Mouse (Mus musculus): ENCODE measurements around the gene Rgs14. TPM values are rescaled to one million over a fixed set of nuclear protein-coding genes. Genes with fewer than 3 reads are reported as not detected.

Gene Rgs14
- polyA plus RNA-seq, 1 experiment from 2014 or later = 0.56 TPM

DNA sequence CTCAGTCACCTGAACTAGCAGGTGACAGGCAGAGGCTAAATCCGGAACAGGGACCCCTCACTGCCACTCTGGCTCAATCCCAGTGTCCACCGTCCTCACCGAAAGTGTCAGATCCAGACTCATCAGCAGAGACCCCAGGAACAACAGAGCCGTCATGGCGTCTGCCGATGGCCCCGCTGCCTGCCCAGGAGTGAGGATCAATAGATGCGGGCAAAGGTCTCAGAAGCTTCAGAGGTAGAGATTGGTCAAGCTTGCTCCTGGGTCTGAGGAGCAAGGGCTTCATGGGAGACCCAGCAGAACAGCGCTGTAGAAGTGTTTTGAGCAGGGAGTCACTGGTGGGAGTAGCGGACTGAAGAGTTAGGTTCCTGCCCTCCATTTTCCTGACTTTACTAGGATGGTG, 57.1 kb downstream of the Rgs14 start, which contains the start of gene F12:
TSS of gene F12 (minus strand) at position 181 of the 400 bp plus-strand sequence.
- Histone ChIP-seq H3K9ac (replicated peaks; ENCODE audit: low read length) (no peak within 1 kb of the TSS), H3K27ac (replicated peaks; ENCODE audit: low read depth, low read length) (no peak within 1 kb of the TSS), H3K9me3 (replicated peaks; ENCODE audit: control insufficient read depth, low read length) (no peaks in the 10 kb centered on the region), H3K4me1 (ENCODE audit: control insufficient read depth, insufficient read depth, low read length) (no peaks in the 10 kb centered on the region), H3K27me3 (ENCODE audit: control insufficient read depth, insufficient read depth, low read length) (peaks cover 4% of the 10 kb centered on the region), H3K4me2 (ENCODE audit: low read depth, low read length) (no peak within 1 kb of the TSS), H3K4me3 (ENCODE audit: low read depth, low read length) (no peak within 1 kb of the TSS), H3K36me3 (replicated peaks; ENCODE audit: control insufficient read depth, insufficient read depth, low read depth, low read length) (no peaks in the 10 kb centered on the region)
- WGBS = 88% methylated on average over 10 of the region's 10 CpGs
- DNase-seq (ENCODE audit: low spot score) = no peak
- no peak for ATAC-seq (replicated peaks; ENCODE audit: insufficient number of reproducible peaks, low FRiP score, low TSS enrichment, low read depth)

DNA sequence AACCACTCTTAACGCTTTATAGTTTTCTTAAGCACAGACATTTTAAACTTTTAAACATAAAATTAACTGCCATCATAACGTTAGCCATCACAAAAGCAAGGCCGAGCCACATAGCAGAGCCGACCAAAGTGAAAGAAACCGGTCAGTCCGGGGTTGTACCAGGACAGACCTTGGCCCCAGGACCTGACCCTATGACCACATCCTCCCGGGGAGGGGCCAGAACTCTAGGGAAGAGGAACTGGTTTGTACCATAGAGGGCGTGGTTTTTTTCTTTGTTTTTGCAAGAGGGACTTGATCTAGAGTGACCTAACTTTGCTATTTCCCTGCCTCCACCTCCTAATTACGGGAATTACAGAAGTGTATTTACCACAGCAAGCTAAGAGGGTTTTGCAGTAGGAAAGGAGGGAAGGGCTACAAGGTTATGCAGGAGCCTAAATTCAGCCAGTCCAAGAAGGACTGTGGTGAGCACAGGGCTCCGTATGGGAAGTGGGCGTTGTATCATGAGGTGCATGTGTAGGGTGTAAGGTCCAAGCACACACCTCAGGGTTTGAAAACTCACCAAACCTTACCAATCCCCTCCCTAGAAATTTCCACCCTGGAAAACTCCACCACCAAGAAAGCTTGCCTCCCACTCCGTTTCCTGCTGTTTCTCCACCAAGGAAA, 59.8 kb downstream of the Rgs14 start:
- ATAC-seq (replicated peaks; ENCODE audit: insufficient number of reproducible peaks, low FRiP score, low TSS enrichment, low read depth) (no peak), DNase-seq (ENCODE audit: low spot score) (no peak)
- H3K4me3 ChIP-seq (ENCODE audit: low read depth, low read length) = no peak overlapping the region
- H3K4me1 ChIP-seq (ENCODE audit: control insufficient read depth, insufficient read depth, low read length) = no peaks in the 10 kb centered on the region
- no peak overlapping the region for H3K9ac ChIP-seq (replicated peaks; ENCODE audit: low read length)
- no peak overlapping the region for H3K4me2 ChIP-seq (ENCODE audit: low read depth, low read length)
- 59% methylated on average over 12 of the region's 12 CpGs for WGBS
- H3K27ac ChIP-seq (replicated peaks; ENCODE audit: low read depth, low read length) = no peak overlapping the region
- no peaks in the 10 kb centered on the region for H3K36me3 ChIP-seq (replicated peaks; ENCODE audit: control insufficient read depth, insufficient read depth, low read depth, low read length)
- H3K9me3 ChIP-seq (replicated peaks; ENCODE audit: control insufficient read depth, low read length) = no peaks in the 10 kb centered on the region
- no peaks in the 10 kb centered on the region for H3K27me3 ChIP-seq (ENCODE audit: control insufficient read depth, insufficient read depth, low read length)

DNA sequence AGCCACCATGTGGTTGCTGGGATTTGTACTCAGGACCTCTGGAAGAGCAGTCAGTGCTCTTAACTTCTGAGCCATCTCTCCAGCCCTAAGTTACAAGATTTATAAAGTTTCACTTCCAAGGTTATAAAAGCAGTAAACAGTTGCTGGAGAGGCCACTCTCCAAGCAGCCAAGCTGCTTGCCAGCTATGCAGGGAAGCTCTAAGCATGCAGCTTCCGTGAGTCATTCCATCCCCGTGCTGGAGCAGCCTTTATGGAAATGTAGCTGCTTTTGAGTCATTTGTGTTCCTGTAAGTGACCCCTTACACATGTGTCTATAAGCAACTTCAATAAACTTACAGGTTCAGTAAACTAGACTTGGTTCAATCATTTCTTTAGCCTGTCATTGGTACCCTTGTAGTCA, 61.0 kb downstream of the Rgs14 start:
- no peak overlapping the region for H3K9ac ChIP-seq (replicated peaks; ENCODE audit: low read length)
- 84% methylated on average over 2 of the region's 2 CpGs for WGBS
- H3K27ac ChIP-seq (replicated peaks; ENCODE audit: low read depth, low read length) = no peak overlapping the region
- H3K9me3 ChIP-seq (replicated peaks; ENCODE audit: control insufficient read depth, low read length) = no peaks in the 10 kb centered on the region
- H3K36me3 ChIP-seq (replicated peaks; ENCODE audit: control insufficient read depth, insufficient read depth, low read depth, low read length) = no peaks in the 10 kb centered on the region
- no peaks in the 10 kb centered on the region for H3K4me1 ChIP-seq (ENCODE audit: control insufficient read depth, insufficient read depth, low read length)
- H3K27me3 ChIP-seq (ENCODE audit: control insufficient read depth, insufficient read depth, low read length) = no peaks in the 10 kb centered on the region
- H3K4me2 ChIP-seq (ENCODE audit: low read depth, low read length) = no peak overlapping the region
- ATAC-seq (replicated peaks; ENCODE audit: insufficient number of reproducible peaks, low FRiP score, low TSS enrichment, low read depth) = no peak
- no peak for DNase-seq (ENCODE audit: low spot score)
- H3K4me3 ChIP-seq (ENCODE audit: low read depth, low read length) = no peak overlapping the region

DNA sequence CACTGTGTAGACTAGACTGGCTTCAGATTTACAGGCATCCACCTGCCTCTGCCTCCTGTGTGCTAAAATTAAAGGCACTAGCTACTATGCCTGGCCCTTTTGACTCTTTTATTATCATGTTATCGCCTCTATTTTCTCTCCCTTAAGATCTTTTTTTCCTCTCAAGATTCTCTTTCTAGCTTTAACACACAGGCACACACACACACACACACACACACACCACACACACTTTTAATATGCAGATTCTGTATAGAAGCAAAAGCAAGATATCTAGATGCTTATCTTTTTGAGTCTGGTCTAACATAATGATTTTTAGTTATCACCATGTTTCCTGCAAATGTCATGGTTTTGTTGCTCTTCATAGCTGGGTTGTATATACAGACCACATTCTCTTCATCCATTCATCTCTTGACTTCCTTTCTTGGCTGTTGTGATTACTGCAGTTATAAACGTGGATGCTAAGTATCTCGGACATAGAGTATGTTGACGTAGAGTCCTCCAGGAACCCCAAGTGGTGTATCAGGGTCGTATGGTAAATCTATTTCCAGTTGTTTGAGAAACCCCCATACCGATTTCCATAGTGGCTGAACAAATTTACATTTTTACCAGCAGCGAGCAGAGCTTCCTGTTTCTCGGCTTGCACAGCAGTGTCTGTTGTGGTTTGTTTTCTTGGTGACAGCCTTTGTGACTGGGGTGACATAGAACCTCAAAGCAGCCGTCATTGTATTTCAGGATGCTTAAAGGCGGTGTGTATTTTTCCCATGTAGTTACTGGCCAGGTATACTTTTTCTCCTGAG, 62.6 kb downstream of the Rgs14 start:
- Histone ChIP-seq H3K27ac (replicated peaks; ENCODE audit: low read depth, low read length) (no peak overlapping the region), H3K9ac (replicated peaks; ENCODE audit: low read length) (no peak overlapping the region), H3K9me3 (replicated peaks; ENCODE audit: control insufficient read depth, low read length) (no peaks in the 10 kb centered on the region), H3K27me3 (ENCODE audit: control insufficient read depth, insufficient read depth, low read length) (no peaks in the 10 kb centered on the region), H3K4me2 (ENCODE audit: low read depth, low read length) (no peak overlapping the region), H3K4me1 (ENCODE audit: control insufficient read depth, insufficient read depth, low read length) (no peaks in the 10 kb centered on the region), H3K36me3 (replicated peaks; ENCODE audit: control insufficient read depth, insufficient read depth, low read depth, low read length) (no peaks in the 10 kb centered on the region), H3K4me3 (ENCODE audit: low read depth, low read length) (no peak overlapping the region)
- WGBS = 77% methylated on average over 10 of the region's 10 CpGs
- DNase-seq (ENCODE audit: low spot score) = no peak
- no peak for ATAC-seq (replicated peaks; ENCODE audit: insufficient number of reproducible peaks, low FRiP score, low TSS enrichment, low read depth)

Other genes with a start within 250 kb of the Rgs14 start
- gene Gm17617, start 236.2 kb upstream of the Rgs14 start, polyA plus RNA-seq (2014; fragmentation: Nextera tagmentation; extraction: Ambion mirVana) = not detected in 2 replicates
- gene Fgfr4, start 217.1 kb upstream of the Rgs14 start, polyA plus RNA-seq (2014; fragmentation: Nextera tagmentation; extraction: Ambion mirVana) = 1.4 and 1.6 TPM in 2 replicates
- gene Nsd1, start 159.9 kb upstream of the Rgs14 start, polyA plus RNA-seq (2014; fragmentation: Nextera tagmentation; extraction: Ambion mirVana) = 62.3 and 67.4 TPM in 2 replicates
- 405 and 441 TPM in 2 replicates for gene Prelid1, start 49.2 kb upstream of the Rgs14 start, polyA plus RNA-seq (2014; fragmentation: Nextera tagmentation; extraction: Ambion mirVana)
- 84.8 and 104 TPM in 2 replicates for gene Rab24, start 47.8 kb upstream of the Rgs14 start, polyA plus RNA-seq (2014; fragmentation: Nextera tagmentation; extraction: Ambion mirVana)
- 24.1 and 27.1 TPM in 2 replicates for gene Mxd3, start 39.9 kb upstream of the Rgs14 start, polyA plus RNA-seq (2014; fragmentation: Nextera tagmentation; extraction: Ambion mirVana)
- gene Lman2, start 6.9 kb upstream of the Rgs14 start, polyA plus RNA-seq (2014; fragmentation: Nextera tagmentation; extraction: Ambion mirVana) = 78.1 and 81.8 TPM in 2 replicates
- 0.14 TPM in 1 of 2 replicates, not detected in the other for gene Slc34a1, start 28.5 kb downstream of the Rgs14 start, polyA plus RNA-seq (2014; fragmentation: Nextera tagmentation; extraction: Ambion mirVana)
- gene Pfn3, start 45.5 kb downstream of the Rgs14 start, polyA plus RNA-seq (2014; fragmentation: Nextera tagmentation; extraction: Ambion mirVana) = not detected in 2 replicates
- gene F12, start 57.1 kb downstream of the Rgs14 start, polyA plus RNA-seq (2014; fragmentation: Nextera tagmentation; extraction: Ambion mirVana) = not detected in 2 replicates
- gene Grk6, start 75.3 kb downstream of the Rgs14 start, polyA plus RNA-seq (2014; fragmentation: Nextera tagmentation; extraction: Ambion mirVana) = 50.4 and 59.7 TPM in 2 replicates
- 1.7 TPM in 2 replicates for gene Prr7, start 94.5 kb downstream of the Rgs14 start, polyA plus RNA-seq (2014; fragmentation: Nextera tagmentation; extraction: Ambion mirVana)
- gene Dbn1, start 118.4 kb downstream of the Rgs14 start, polyA plus RNA-seq (2014; fragmentation: Nextera tagmentation; extraction: Ambion mirVana) = 231 and 252 TPM in 2 replicates
- 124 and 136 TPM in 2 replicates for gene Pdlim7, start 143.9 kb downstream of the Rgs14 start, polyA plus RNA-seq (2014; fragmentation: Nextera tagmentation; extraction: Ambion mirVana)
- gene Dok3, start 159.6 kb downstream of the Rgs14 start, polyA plus RNA-seq (2014; fragmentation: Nextera tagmentation; extraction: Ambion mirVana) = 1.0 and 1.3 TPM in 2 replicates
- 77.7 and 81.4 TPM in 2 replicates for gene Ddx41, start 166.9 kb downstream of the Rgs14 start, polyA plus RNA-seq (2014; fragmentation: Nextera tagmentation; extraction: Ambion mirVana)
- 36.7 and 37.0 TPM in 2 replicates for gene Fam193b, start 201.4 kb downstream of the Rgs14 start, polyA plus RNA-seq (2014; fragmentation: Nextera tagmentation; extraction: Ambion mirVana)
- 55.6 and 57.8 TPM in 2 replicates for gene Tmed9, start 204.0 kb downstream of the Rgs14 start, polyA plus RNA-seq (2014; fragmentation: Nextera tagmentation; extraction: Ambion mirVana)
- gene B4galt7, start 230.2 kb downstream of the Rgs14 start, polyA plus RNA-seq (2014; fragmentation: Nextera tagmentation; extraction: Ambion mirVana) = 14.2 and 16.3 TPM in 2 replicates